Mouse (Mus musculus) hindbrain, postnatal 0 days (tissue): ENCODE measurements around the gene Commd2. TPM values are rescaled to one million over a fixed set of nuclear protein-coding genes. Genes with fewer than 3 reads are reported as not detected.
A peak's percentile ranks its signal among the peaks of the same experiment; 100 is the strongest.

ENCODE experiments used
- ATAC-seq: fragments of 200-750 bp; cut with Nextera tagmentation; 2 replicates; pipeline ENCODE4 v1.8.0; 2017; ENCODE audit warnings: mild to moderate bottlenecking, moderate TSS enrichment, moderate library complexity
- DNase-seq: peaks from one replicate; pipeline ENCODE4 v3.0.0-alpha.2; 2015; ENCODE audit warnings: low spot score
- H3K27ac ChIP-seq: fragments of 300-500 bp; sonication (generic); 2 replicates; pipeline ENCODE4 v1.5.1; 2014; ENCODE audit warnings: mild to moderate bottlenecking
- H3K27me3 ChIP-seq: fragments of 300-500 bp; sonication (generic); 2 replicates; pipeline ENCODE4 v1.6.1; 2014; ENCODE audit warnings: low read length, mixed read lengths; ENCODE audit not compliant: insufficient read depth
- H3K36me3 ChIP-seq: fragments of 300-500 bp; sonication (generic); 2 replicates; pipeline ENCODE4 v1.6.1; 2014; ENCODE audit warnings: low read length, mixed read lengths; ENCODE audit not compliant: insufficient read depth
- H3K4me1 ChIP-seq: fragments of 300-500 bp; sonication (generic); 2 replicates; pipeline ENCODE4 v1.6.1; 2014; ENCODE audit warnings: antibody characterized with exemption, low read length, mixed read lengths; ENCODE audit not compliant: insufficient read depth
- H3K4me2 ChIP-seq: fragments of 300-500 bp; sonication (generic); 2 replicates; pipeline ENCODE4 v1.6.1; 2014; ENCODE audit warnings: low read depth, mild to moderate bottlenecking, low read length, moderate library complexity, mixed read lengths
- H3K4me3 ChIP-seq: fragments of 300-500 bp; sonication (generic); 2 replicates; pipeline ENCODE4 v1.5.1; 2014; ENCODE audit warnings: low read length
- H3K9ac ChIP-seq: fragments of 300-500 bp; sonication (generic); replicated peaks from 2 replicates; pipeline ENCODE4 v1.6.1; 2014; ENCODE audit warnings: mild to moderate bottlenecking, low read length, moderate library complexity, mixed read lengths
- H3K9me3 ChIP-seq: fragments of 300-500 bp; sonication (generic); 2 replicates; pipeline ENCODE4 v1.6.1; 2016; ENCODE audit warnings: low read length, mixed read lengths
- CTCF ChIP-seq: IDR thresholded peaks from 2 replicates; pipeline ENCODE4 v1.5.1; 2016; ENCODE audit warnings: antibody characterized with exemption, control low read depth, low read depth
- WGBS: fragments of 180-500 bp; shearing (Covaris S2); extraction: QIAGEN DNeasy Blood & Tissue Kit; methylation state at CpG from one replicate; pipeline ENCODE4 v1.1.7; 2014; 5-methylcytosine and 5-hydroxymethylcytosine counted together
- polyA plus RNA-seq: library from polyadenylated mRNA; unstranded; fragments of >200 nt; fragmentation: Nextera tagmentation; extraction: Ambion mirVana; gene quantifications from 2 replicates; pipeline ENCODE4 v1.2.1, GENCODE M21; 2015
- total RNA-seq: library from RNA; depleted of rRNA; stranded (reverse); fragments of >200 nt; gene quantifications from 2 replicates; pipeline ENCODE4 v1.2.3, GENCODE M21; 2014; rRNA removed

Commd2 gene
- total RNA-seq (18.3 and 18.5 TPM in 2 replicates), polyA plus RNA-seq (77.9 and 82.8 TPM in 2 replicates)

DNA sequence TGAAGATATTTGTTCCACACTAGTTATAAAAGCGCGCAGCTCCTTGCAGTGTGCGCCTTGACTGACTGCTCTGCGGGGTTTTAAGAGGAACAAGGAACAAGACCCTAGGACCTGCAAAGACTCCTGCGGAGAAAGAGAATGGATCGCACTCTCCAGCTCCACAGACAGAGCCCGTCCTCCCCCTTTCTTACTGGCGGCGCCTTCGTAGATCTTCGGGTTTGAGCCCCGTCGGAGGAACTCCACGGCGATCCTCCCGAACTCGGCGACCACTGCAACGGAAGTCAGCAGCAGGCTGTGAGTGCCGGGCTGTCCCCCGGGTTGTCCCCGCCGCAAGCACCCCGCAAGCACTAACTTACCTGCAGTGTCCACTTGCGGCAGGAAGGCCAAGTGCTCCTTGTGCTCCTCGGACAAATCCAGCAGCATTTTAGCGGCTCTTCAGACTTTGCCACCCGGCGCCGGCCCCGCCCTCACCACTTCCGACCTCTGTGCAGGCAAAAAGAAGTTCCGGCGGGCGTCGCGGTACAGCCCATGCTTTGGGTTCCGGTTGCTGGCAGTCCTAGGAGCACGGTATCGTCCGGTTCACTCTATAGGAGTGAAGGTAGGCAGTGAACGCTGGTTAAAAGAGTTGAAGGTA, at the start of gene Commd2:
Commd2 (minus strand) TSS at position 485 of the 634 bp plus-strand sequence.
- whole genome bisulfite sequencing: under 1% methylated on average over 42 of the region's 42 CpGs
- peak within 1 kb of the TSS; percentile 79 for H3K27ac ChIP-seq
- H3K27me3 ChIP-seq: no peaks in the 10 kb centered on the region
- H3K9ac ChIP-seq: peak within 1 kb of the TSS; percentile 67
- ATAC-seq: peak; percentile 99
- no peaks in the 10 kb centered on the region for H3K9me3 ChIP-seq
- 0 out of 2 replicates have a peak, but pooled peaks cover 2% of the 10 kb centered on the region for H3K36me3 ChIP-seq
- peak within 1 kb of the TSS; percentile 76 for H3K4me2 ChIP-seq
- H3K4me3 ChIP-seq: peak within 1 kb of the TSS; percentile 78
- TF ChIP-seq CTCF: no peak
- peak; percentile 92 for DNase-seq
- no peaks in the 10 kb centered on the region for H3K4me1 ChIP-seq

DNA sequence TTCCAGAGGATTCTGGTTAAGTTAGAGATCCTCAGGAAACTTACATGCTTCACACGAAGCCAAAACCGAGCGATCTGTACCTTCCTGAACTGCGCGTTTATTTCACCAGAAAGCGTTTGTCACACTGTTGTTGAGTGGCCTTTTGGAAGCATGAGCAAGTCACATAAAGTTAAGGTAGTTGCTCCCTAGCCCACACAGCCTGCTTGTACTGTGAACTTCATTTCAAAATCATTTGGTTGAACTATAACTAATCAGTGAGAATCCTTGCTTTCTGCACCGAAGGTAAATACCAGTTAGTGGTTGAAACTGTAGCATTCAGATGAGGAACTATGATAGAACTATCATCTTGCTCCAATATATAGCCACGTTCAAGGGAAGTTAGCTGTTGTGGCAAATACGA, 45.3 kb upstream of the Commd2 start:
- Histone ChIP-seq H3K9me3 (no peaks in the 10 kb centered on the region), H3K4me1 (no peaks in the 10 kb centered on the region)
- 95% methylated on average over 9 of the region's 9 CpGs for WGBS

DNA sequence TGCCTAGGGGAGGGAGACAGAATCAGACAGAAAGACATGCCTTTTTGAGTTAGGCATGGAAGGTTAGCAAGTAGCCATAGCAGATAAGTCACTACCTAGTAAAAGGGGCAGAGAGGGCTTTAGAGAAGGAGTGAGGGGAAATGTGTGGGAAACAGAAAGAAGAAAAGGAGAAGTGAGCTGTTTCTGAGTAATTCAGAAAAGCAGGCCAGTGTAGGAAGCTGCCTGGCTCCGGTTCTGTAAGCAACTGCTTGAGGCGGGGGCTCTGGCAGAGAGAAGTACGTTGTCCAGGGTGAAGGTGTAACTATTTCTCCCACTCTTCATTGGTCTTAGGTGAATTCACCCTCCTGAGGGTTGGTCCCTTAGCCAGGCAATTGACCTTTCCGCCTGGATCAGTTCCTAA, 44.7 kb upstream of the Commd2 start:
- no peak overlapping the region for H3K4me3 ChIP-seq
- TF ChIP-seq CTCF: no peak
- no peak overlapping the region for H3K27ac ChIP-seq
- DNase-seq (no peak), ATAC-seq (no peak)
- no peak overlapping the region for H3K4me2 ChIP-seq
- H3K27me3 ChIP-seq: no peaks in the 10 kb centered on the region
- no peaks in the 10 kb centered on the region for H3K4me1 ChIP-seq
- WGBS: 83% methylated on average over 4 of the region's 4 CpGs
- no peaks in the 10 kb centered on the region for H3K9me3 ChIP-seq
- no peaks in the 10 kb centered on the region for H3K36me3 ChIP-seq
- H3K9ac ChIP-seq: no peak overlapping the region

More for the DNA sequence above, 45.3 kb upstream of the Commd2 start:
- H3K27ac ChIP-seq: no peak overlapping the region
- H3K9ac ChIP-seq: no peak overlapping the region
- DNase-seq (no peak), ATAC-seq (no peak)
- H3K36me3 ChIP-seq: no peaks in the 10 kb centered on the region
- H3K4me2 ChIP-seq: no peak overlapping the region
- H3K27me3 ChIP-seq: no peaks in the 10 kb centered on the region
- no peak overlapping the region for H3K4me3 ChIP-seq
- TF ChIP-seq CTCF: no peak

DNA sequence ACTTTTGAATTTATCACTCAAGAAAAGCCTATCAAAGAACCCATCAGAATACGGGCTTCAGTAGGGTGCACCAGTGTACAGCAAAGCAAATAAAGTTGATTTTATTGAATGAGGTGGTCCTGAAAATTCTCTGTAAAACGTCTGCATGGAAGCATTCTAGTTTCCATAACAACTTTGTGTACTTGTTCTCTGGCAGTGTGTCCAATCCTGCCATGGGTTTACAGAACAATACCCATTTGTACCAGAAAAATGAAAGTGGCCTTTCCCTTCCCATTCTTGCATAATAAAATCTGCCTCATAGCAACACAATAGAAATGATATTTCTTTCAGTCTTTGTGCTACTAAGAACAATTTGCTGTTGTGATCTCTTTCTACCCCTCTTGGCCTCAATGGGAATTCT, 41.2 kb upstream of the Commd2 start, which contains the start of gene Ankub1:
Ankub1 (minus strand) TSS at position 81 of the 400 bp plus-strand sequence.
- 30% methylated on average over 2 of the region's 2 CpGs for WGBS
- peak; percentile 10 for DNase-seq
- H3K4me1 ChIP-seq: no peaks in the 10 kb centered on the region
- peak; percentile 59 for ATAC-seq
- H3K9ac ChIP-seq: no peak within 1 kb of the TSS
- no peaks in the 10 kb centered on the region for H3K9me3 ChIP-seq
- no peak within 1 kb of the TSS for H3K27ac ChIP-seq
- H3K27me3 ChIP-seq: no peaks in the 10 kb centered on the region
- H3K4me3 ChIP-seq: no peak within 1 kb of the TSS
- TF ChIP-seq CTCF: no peak
- no peak within 1 kb of the TSS for H3K4me2 ChIP-seq
- no peaks in the 10 kb centered on the region for H3K36me3 ChIP-seq

- Histone ChIP-seq H3K9me3 (no peaks in the 10 kb centered on the region), H3K4me1 (no peaks in the 10 kb centered on the region), H3K27me3 (no peaks in the 10 kb centered on the region), H3K4me2 (no peak overlapping the region), H3K9ac (no peak overlapping the region), H3K27ac (no peak overlapping the region), H3K36me3 (no peaks in the 10 kb centered on the region), H3K4me3 (no peak overlapping the region)
- no peak for ATAC-seq
- WGBS: 82% methylated on average over 4 of the region's 4 CpGs
- TF ChIP-seq CTCF: no peak
- no peak for DNase-seq
These were observed 40.3 kb upstream of the Commd2 start for GRCm38 (mm10) chr3:57691772-57692171.

- ATAC-seq (no peak), DNase-seq (no peak)
- Histone ChIP-seq H3K9me3 (no peaks in the 10 kb centered on the region), H3K27me3 (no peaks in the 10 kb centered on the region), H3K4me1 (no peaks in the 10 kb centered on the region), H3K36me3 (no peaks in the 10 kb centered on the region), H3K9ac (no peak overlapping the region), H3K27ac (no peak overlapping the region), H3K4me3 (no peak overlapping the region), H3K4me2 (no peak overlapping the region)
- no peak for TF ChIP-seq CTCF
These were observed 26.3 kb upstream of the Commd2 start for GRCm38 (mm10) chr3:57677786-57678185.

DNA sequence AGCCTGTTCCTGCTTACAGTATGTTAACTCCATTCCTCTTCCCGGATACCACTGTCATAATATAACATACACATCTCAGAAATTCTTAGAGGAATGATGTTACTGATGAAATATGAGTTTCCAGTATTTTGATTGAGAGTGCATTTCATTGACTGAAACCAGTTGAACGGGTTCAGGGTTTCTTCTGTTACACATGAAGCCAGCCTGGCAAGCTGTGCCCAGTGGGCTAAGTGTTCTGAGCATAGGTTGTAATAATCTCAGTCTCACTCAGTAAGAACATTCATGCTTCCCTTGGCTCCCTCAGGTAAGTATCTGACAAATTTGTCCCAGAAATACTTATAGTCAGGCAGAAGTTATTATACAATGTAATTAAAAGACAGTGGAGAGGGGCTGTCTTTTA, 22.6 kb upstream of the Commd2 start:
- no peaks in the 10 kb centered on the region for H3K9me3 ChIP-seq
- H3K36me3 ChIP-seq: no peaks in the 10 kb centered on the region
- TF ChIP-seq CTCF: no peak
- 86% methylated on average over 2 of the region's 2 CpGs for WGBS
- DNase-seq (no peak), ATAC-seq (no peak)
- H3K4me2 ChIP-seq: no peak overlapping the region
- H3K27me3 ChIP-seq: no peaks in the 10 kb centered on the region
- H3K27ac ChIP-seq: no peak overlapping the region
- no peak overlapping the region for H3K4me3 ChIP-seq
- H3K9ac ChIP-seq: no peak overlapping the region
- H3K4me1 ChIP-seq: no peaks in the 10 kb centered on the region
